Mouse (Mus musculus) adipocyte (in vitro differentiated cells): ENCODE results near the gene Phtf2.
"Not testable (repeated sequence)": the region's sequence is repeated elsewhere in the genome, so short reads cannot be mapped to it uniquely, and the experiment has no call there.

ENCODE experiments used
- DNase-seq: peaks from one replicate; pipeline ENCODE4 v3.0.0-alpha.2; 2016; ENCODE audit warnings: low spot score

Phtf2 gene

GRCm38 (mm10) chr5:20864216-20864969 lies 17.5 kb downstream of the Phtf2 start:
- no peak for DNase-seq

- peak; percentile 68 for DNase-seq
Observed at GRCm38 (mm10) chr5:20861901-20862300, 20.0 kb downstream of the Phtf2 start.

GRCm38 (mm10) chr5:20860565-20860964 lies 21.4 kb downstream of the Phtf2 start:
- DNase-seq = no peak

- DNase-seq = no peak
Observed at GRCm38 (mm10) chr5:20858404-20858803, 23.5 kb downstream of the Phtf2 start.

DNA sequence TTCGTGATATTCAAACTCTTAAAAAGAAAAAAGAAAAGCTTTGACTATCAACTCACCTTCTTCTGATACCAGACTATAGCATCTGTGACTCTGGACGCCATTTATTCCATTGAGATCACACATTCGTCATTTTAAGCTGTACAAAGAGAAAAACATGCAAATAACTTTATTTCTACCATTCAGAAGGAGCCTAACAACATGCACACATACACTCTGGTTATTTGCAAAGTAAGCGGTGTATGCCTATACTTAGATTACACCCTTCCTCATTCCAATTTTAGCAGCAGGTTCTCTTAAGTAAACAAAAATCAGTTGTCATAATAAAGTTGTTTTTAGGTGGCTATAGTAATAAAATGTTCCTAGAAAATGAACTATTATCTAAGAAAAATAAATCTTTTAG lies 26.9 kb downstream of the Phtf2 start:
- no peak for DNase-seq

DNA sequence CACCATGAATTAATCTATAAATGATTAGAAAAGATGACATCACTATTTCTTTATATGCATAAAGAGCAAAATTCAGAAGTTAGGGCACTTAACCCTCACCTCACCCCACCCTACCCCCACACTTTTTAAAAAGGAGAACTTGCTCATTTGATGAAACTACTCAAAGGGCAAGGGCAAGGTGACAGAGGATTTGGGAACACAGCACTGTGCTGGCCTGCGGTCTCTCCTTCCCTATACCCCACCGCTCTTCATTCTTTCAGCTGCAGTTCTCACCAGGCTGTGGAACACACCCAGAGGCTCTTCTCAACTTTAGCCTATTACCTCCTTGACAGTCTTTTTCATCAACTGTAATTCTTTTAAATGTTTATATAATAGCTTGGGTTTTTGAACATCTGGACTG lies 34.9 kb downstream of the Phtf2 start:
- no peak for DNase-seq

DNA sequence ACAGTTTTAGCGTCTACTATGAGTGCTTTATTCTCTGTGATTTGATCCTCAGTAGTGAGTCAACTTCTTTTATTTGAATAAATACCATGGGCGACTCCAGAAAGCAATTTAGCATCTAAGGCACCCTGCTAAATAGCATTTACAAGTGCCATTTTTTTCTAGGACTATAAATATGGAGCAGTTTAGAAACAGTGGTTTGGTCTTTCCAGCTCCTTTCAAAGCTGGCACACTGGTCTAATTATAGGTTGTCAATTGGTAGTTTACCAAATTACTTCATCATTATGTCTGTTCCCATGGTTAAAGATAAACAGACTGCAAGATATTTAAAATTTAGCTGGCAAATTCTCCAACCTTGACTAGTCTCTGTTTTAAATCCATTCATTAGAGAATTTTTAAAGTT lies 38.1 kb downstream of the Phtf2 start:
- DNase-seq = no peak

- DNase-seq = no peak
Observed at GRCm38 (mm10) chr5:20843405-20843804, 38.5 kb downstream of the Phtf2 start.

- DNase-seq = no peak
Observed at GRCm38 (mm10) chr5:20837082-20837481, 44.8 kb downstream of the Phtf2 start.

GRCm38 (mm10) chr5:20834399-20834798 lies 47.5 kb downstream of the Phtf2 start:
- DNase-seq = no peak

DNA sequence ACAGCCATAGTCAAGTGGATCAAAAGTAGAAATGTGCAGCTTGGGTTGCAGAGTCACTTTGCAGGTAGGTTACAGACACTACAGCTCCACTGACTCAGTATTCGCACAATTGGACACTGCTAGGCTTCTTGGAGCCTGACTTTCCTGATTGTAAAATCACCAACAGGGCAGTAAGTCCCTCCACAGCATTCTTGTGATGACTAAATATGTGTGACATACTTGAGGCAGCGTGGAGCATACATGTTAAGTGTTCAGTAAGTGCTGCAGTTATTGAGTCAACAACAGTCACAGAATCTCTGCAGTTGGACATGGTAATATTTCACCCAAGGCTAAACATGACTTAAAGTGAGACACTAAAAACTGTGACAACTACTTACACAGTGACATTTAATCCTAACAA lies 50.5 kb downstream of the Phtf2 start:
- no peak for DNase-seq

DNA sequence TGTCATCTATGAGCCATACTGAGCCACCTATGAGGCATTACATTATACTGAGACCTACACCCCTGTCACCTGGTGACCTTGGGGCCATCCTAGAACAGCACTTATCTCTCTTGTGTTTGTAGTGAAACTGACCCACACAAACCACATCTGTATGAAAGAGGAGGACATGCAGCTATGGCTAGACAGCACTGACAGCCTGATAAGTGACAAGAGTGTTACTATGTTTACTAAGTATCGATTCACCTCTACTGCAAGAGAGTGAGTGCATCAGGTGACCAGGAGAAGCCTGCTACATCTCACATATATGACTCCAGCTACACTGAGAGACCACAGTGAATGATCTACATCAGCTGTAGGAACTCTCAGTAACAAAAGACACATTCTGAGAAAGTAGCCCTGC lies 51.2 kb downstream of the Phtf2 start:
- DNase-seq = no peak

DNA sequence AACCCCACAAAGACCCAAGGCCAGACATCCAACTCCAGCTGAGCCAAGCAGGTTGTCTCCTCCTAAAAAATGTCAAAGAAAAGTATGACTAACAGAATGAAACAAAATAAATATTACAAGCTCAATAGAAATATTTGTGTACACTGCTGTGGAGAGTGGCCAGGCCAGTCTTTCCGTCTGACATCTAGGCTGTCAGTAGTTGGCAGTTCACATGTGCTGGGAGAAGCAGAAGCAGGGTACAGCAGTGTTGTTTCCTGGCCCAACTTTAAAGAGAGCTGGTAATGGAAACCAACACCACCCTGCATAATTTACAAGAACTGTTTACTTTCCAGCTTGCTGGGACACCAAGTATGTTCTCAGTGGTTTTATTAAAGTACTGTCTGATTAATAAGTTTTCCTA lies 60.3 kb downstream of the Phtf2 start:
- peak; percentile 67 for DNase-seq

GRCm38 (mm10) chr5:20821122-20821521 lies 60.8 kb downstream of the Phtf2 start:
- peak; percentile 11 for DNase-seq

DNA sequence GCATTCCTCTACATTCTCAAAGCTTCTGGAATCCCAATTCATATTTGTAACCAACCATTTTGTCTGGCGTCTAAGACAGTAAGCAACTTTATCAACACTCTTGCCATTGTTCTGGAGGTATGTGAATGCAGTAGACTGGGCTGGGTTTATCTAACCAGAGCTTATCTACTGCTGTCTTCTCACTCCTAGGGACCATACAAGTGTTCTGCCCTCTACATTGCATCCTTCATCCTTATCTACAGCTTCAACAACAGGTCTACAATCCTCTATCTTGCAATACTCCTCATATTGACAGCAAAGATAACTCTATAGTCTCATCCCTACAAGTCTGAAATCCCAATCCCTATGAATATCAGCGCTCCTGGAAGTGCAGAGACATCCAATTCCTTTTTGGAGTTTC lies 66.8 kb downstream of the Phtf2 start:
- no peak for DNase-seq

GRCm38 (mm10) chr5:20810449-20810848 lies 71.5 kb downstream of the Phtf2 start:
- DNase-seq = no peak

DNA sequence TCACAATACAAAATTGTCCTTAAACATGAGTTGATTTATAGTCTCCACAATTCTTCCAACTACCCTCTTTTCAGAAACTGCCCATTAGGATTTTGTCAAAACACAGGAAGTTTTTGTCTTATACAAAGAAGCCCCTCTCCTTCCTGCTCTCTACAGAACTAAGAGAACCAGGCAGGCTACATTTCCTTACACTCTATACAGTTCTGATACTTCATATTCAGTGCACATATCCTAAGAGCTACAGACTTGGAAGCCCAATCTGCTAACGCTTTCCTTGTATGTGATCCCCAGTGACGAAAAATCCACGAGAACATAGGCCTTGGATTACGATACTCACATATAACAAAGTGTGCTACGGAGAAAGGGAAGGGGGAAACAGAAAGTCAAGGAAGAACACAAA lies 86.0 kb downstream of the Phtf2 start:
- DNase-seq = no peak

DNA sequence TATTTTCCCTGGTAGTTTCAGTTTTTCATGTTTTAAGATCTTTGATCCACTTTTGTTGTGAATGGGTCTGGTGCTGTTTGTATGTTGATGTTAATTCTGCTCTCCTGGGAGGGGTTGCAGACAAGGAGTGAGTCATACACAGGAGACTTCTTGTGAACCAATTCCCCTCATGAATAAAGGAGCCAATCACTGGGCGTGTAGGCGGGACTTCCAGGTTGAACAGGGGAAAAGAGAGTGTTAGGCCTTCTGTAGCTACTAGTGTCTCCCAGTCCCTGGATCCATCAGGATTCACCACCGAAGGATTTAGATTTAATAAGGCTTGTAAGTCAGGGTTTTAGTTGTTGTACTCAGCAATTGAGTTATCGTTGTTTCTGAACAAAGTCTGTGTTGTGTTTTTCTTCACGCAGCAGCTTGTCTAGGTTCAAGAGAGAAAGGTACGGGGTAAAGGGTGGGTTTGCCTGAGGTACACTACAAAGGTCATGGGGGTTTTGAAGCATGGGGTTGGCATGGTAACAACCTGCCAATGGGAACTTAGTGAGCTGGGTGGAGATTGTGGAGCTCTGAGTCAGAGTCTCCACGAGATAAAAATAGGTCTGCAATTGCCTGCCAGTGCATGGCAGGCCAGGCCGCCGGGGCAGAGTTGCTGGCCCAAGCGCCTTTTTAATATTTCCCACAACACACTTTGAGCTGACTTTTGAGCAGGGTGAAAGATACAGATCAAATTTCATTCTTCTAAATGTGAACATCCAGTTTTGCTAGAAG lies 90.0 kb downstream of the Phtf2 start:
- peak; percentile 88 for DNase-seq

DNA sequence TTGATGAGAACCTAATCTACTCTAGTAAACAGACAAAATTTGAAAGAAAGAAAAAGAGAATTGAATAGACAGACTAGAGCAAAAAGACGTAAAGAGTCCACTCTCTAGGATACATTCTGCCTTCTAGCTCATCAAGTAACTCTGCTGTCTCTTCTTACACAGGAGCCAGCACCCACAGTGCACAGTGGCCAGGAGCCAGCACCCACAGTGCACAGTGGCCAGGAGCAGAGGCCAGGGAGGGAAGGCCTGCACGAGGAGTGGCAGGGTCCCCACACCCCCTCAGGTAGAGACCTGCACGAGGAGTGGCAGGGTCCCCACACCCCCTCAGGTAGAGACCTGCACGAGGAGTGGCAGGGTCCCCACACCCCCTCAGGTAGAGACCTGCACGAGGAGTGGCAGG lies 95.5 kb downstream of the Phtf2 start:
- not testable (repeated sequence) for DNase-seq

- DNase-seq = no peak
Observed at GRCm38 (mm10) chr5:20781116-20781515, 100.8 kb downstream of the Phtf2 start.

DNA sequence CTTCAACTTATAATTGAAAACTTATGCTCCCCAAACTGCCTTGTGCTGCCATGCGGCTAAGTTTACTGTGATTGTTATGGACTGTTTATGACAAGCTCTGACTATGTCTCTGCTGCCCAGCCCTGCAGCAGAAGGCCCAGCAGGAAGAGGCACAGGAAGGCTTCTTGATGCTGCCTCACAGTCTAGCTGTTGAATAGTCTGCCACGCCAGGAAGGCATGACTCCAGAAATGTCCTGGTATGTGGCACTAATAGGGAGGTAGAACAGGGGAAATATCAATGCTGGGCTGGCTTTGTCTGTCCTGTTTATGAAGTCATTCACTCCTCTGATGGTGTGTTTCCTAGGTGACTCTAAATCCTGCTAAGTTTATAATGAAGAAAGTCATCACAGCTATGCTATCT lies 102.7 kb downstream of the Phtf2 start:
- DNase-seq = no peak

DNA sequence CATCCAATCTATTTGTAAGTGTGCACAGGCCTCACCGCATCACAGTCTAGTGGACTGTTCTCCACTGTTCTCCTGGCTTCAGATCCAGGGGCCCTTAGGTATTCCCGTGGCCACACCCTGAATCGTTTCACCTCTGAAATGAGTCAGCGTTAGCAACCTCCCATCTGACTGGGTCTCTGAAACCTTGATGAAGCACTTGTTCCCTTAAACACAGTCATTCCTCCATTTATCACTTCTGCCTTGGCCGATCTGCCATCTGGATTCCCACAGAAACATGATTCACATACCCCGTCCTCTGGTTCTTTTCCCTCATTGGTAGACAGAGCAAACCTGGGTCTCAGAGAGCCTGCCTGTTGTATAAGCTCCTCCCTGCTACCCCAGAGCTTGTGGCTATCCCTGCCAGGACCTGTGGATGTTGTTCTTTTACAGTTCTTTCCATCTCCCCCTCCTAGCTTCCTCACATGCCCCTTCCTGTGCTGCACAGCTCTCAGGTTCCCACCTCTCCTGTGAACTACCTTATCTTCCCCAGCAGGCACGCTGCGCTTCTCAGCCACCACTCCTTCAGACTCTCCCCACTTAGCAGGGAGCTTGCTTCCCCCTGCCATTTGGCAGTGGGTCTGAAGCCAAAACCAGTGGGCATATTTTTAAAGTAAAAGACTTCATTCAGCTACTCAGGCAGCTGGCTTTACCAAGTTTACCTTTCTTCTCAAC lies 103.5 kb downstream of the Phtf2 start:
- no peak for DNase-seq

- DNase-seq = peak; percentile 52
Observed at GRCm38 (mm10) chr5:20773341-20773740, 108.6 kb downstream of the Phtf2 start.
